Mouse (Mus musculus): ENCODE results near the gene Ocm. TPM values are rescaled to one million over a fixed set of nuclear protein-coding genes. Genes with fewer than 3 reads are reported as not detected.
A peak's percentile ranks its signal among the peaks of the same experiment; 100 is the strongest.

Ocm gene
- polyA plus RNA-seq, 1 experiment from 2014 or later = not detected

DNA sequence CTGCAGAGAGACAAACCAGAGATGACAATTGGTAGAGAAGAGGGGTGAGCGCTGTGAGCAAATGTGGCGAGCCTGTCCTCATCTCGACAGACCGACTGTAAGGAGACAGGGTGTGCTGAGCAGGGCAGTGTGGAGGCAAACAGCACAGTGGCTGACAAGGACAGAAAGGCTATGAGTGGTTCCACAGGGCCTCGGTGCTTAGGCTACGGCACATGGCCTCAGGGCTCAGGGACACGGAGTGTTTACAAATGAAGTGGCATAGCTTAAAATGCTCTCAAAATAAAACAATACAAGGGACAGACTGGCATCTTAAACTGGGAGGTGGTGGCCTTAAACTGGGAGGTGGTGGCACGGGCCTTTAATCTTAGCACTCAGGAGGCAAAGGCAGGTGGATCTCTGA is 33.2 kb downstream of the Ocm start:
- Histone ChIP-seq H3K36me3 (replicated peaks) (peaks cover 100% of the 10 kb centered on the region), H3K27me3 (ENCODE audit: poor library complexity, severe bottlenecking) (no peaks in the 10 kb centered on the region), H3K4me3 (no peak overlapping the region), H3K4me1 (no peaks in the 10 kb centered on the region), H3K27ac (no peak overlapping the region), H3K9me3 (no peaks in the 10 kb centered on the region)
- WGBS = 93% methylated on average over 8 of the region's 8 CpGs
- no peak for DNase-seq (ENCODE audit: extremely low spot score, low spot score)

DNA sequence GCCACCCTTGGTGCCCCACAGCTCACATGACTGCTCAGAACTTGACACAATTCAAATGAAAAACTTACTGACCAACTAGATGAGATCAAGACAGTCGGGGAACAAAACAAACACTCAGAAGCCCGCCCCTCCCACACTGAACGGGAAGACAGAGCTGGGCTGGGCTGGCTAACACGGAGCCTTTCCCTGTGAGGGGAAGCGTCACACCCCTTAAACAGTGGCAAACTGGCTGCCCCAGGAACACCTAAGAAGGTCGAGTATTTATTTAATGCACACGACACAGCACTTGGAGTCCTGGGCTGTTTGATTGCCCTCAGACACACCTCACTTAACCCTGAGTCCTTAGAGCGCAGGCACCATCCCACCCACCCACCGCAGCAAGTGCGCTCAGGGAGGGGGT is 33.8 kb downstream of the Ocm start:
- peaks cover 100% of the 10 kb centered on the region for H3K36me3 ChIP-seq (replicated peaks)
- no peaks in the 10 kb centered on the region for H3K9me3 ChIP-seq
- no peak for DNase-seq (ENCODE audit: extremely low spot score, low spot score)
- no peaks in the 10 kb centered on the region for H3K27me3 ChIP-seq (ENCODE audit: poor library complexity, severe bottlenecking)
- H3K4me1 ChIP-seq = no peaks in the 10 kb centered on the region
- 90% methylated on average over 10 of the region's 10 CpGs for WGBS
- H3K27ac ChIP-seq = no peak overlapping the region
- H3K4me3 ChIP-seq = no peak overlapping the region

DNA sequence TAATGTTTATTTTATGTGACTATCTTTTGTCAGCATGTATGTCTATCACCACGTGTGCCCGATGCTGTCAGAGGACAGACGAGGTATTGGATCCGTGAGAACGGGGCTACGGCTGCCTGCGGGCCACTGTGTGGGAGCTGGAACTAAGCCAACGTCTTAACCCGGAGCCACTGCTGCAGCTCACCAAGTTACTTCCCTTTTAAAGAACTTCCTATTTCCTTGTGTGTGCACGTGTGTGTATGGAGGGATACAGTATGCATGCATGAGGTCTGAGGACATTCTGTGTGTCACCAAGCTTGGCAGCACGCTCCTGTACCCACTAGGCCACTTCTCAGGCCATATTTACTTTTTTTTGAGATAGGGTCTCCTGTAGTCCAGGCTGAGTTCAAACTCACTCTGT is 36.4 kb downstream of the Ocm start:
- Histone ChIP-seq H3K4me1 (no peaks in the 10 kb centered on the region), H3K36me3 (replicated peaks) (peaks cover 100% of the 10 kb centered on the region)

DNA sequence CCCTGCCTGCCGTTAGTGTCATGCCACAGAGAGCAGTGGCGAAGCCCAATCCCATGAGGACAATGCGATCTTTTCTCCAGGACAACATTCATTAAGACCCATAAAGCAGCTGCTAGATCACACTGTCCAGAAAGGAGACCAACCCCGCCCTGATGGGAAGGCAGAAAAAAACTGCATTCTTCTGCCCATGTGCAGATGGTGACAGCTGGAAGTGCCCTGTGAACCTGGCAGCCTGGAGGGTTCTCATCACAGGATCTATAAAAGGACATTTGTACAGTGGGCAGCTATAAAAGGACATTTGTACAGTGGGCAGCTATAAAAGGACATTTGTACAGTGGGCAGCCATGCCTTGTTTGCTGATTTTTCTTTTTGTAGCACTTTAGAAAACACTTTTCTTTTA is 37.4 kb downstream of the Ocm start:
- Histone ChIP-seq H3K27me3 (ENCODE audit: poor library complexity, severe bottlenecking) (no peaks in the 10 kb centered on the region), H3K9me3 (no peaks in the 10 kb centered on the region), H3K36me3 (replicated peaks) (peaks cover 99% of the 10 kb centered on the region), H3K27ac (no peak overlapping the region), H3K4me3 (no peak overlapping the region), H3K4me1 (no peaks in the 10 kb centered on the region)
- DNase-seq (ENCODE audit: extremely low spot score, low spot score) = no peak
- WGBS = 89% methylated on average over 4 of the region's 4 CpGs

More for the DNA sequence above, 36.4 kb downstream of the Ocm start:
- Histone ChIP-seq H3K4me3 (no peak overlapping the region), H3K27me3 (ENCODE audit: poor library complexity, severe bottlenecking) (no peaks in the 10 kb centered on the region), H3K27ac (no peak overlapping the region), H3K9me3 (no peaks in the 10 kb centered on the region)
- DNase-seq (ENCODE audit: extremely low spot score, low spot score) = no peak
- 93% methylated on average over 11 of the region's 11 CpGs for WGBS

DNA sequence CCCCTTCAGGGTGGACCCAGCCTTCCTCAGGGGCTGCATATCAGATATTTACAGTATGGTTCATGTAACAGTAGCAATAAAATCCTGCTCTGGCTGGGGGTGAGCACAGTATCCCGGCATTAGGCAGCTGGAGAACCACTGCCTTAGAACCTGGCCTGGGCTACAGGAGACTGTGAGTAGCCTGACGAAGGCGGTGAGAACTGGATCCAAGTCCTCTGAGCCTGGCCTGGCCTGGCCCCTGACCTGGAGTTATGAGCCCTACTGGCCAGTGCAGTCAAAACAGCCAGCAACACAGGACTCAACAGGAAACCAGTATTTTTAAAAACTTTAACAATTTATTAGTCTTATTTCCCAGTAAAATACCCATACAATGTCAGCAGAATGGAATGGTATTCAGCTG is 38.9 kb downstream of the Ocm start:
- DNase-seq (ENCODE audit: extremely low spot score, low spot score) = no peak
- H3K4me1 ChIP-seq = no peaks in the 10 kb centered on the region
- no peaks in the 10 kb centered on the region for H3K27me3 ChIP-seq (ENCODE audit: poor library complexity, severe bottlenecking)
- WGBS = 94% methylated on average over 3 of the region's 3 CpGs
- H3K27ac ChIP-seq = no peak overlapping the region
- no peaks in the 10 kb centered on the region for H3K9me3 ChIP-seq
- H3K4me3 ChIP-seq = no peak overlapping the region
- H3K36me3 ChIP-seq (replicated peaks) = peaks cover 94% of the 10 kb centered on the region

DNA sequence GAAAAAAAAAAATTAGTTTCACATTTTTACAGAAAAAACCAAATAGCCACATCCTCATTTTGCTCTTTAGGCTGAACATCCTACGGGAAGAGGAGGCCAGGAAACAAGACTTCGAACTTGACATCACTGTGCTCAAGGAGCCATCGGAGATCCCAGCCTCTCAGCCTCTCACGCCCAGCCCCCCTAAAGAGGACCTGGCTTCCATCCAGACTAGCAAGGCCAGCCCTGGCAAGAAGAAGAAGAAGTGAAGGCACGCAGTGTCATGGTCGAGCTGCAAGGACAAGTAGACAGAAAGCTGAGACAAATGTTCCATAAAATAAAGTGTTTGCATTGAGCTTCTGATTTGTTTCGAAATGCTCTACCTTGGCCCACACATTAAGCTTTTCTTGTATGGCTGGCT is 41.1 kb downstream of the Ocm start:
- H3K4me3 ChIP-seq = no peak overlapping the region
- peaks cover 8% of the 10 kb centered on the region for H3K4me1 ChIP-seq
- no peak overlapping the region for H3K27ac ChIP-seq
- no peak for DNase-seq (ENCODE audit: extremely low spot score, low spot score)
- peaks cover 72% of the 10 kb centered on the region for H3K36me3 ChIP-seq (replicated peaks)
- H3K27me3 ChIP-seq (ENCODE audit: poor library complexity, severe bottlenecking) = no peaks in the 10 kb centered on the region
- WGBS = 90% methylated on average over 7 of the region's 7 CpGs
- no peaks in the 10 kb centered on the region for H3K9me3 ChIP-seq

DNA sequence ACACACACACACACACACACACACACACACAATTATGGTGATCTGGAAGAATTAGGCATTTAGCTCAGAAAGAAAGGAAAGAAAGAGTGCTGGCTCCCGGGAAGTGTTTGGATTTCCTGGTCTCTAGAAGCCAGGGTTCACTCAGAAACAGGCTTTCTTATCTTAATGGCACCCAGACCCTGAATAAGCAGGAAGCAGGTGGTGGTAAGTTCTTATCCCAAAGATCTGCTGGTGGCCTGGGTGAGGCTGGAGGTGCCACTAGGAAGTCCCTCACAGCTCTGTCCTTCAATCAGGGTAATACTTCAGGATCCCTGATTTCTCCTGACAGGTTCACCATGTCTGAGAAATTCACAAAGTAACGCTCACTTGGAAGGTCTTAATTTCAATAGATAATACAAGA is 44.1 kb downstream of the Ocm start:
- Histone ChIP-seq H3K4me1 (peaks cover 8% of the 10 kb centered on the region), H3K9me3 (no peaks in the 10 kb centered on the region), H3K27ac (no peak overlapping the region), H3K4me3 (no peak overlapping the region), H3K36me3 (replicated peaks) (peaks cover 42% of the 10 kb centered on the region), H3K27me3 (ENCODE audit: poor library complexity, severe bottlenecking) (no peaks in the 10 kb centered on the region)
- WGBS = 92% methylated on average over 2 of the region's 2 CpGs
- no peak for DNase-seq (ENCODE audit: extremely low spot score, low spot score)

DNA sequence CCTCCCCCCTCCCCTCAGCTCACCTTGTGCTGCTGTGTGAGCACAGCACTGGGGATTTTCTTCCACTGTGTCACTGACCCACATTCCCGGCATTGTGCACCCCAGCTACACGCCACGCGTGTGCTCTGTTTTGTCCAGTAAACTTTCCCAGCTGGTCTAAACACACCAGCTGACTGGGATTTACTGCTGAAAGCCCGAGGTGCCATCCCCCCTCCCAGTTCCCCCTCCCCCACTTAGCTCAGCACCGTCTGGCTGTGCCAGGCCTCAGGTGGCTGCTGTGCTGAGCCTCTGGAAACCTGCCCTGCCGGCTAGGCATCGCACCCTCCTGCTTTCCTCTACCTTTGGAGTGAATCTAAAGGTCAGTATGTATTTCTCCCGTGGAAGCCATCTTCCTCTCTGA is 45.6 kb downstream of the Ocm start:
- no peak overlapping the region for H3K4me3 ChIP-seq
- DNase-seq (ENCODE audit: extremely low spot score, low spot score) = no peak
- WGBS = 34% methylated on average over 9 of the region's 9 CpGs
- H3K27ac ChIP-seq = peak overlapping the region; percentile 40; the same call in 1 of the 2 replicates
- H3K36me3 ChIP-seq (replicated peaks) = peaks cover 27% of the 10 kb centered on the region
- H3K4me1 ChIP-seq = peaks cover 8% of the 10 kb centered on the region
- no peaks in the 10 kb centered on the region for H3K9me3 ChIP-seq
- H3K27me3 ChIP-seq (ENCODE audit: poor library complexity, severe bottlenecking) = no peaks in the 10 kb centered on the region

DNA sequence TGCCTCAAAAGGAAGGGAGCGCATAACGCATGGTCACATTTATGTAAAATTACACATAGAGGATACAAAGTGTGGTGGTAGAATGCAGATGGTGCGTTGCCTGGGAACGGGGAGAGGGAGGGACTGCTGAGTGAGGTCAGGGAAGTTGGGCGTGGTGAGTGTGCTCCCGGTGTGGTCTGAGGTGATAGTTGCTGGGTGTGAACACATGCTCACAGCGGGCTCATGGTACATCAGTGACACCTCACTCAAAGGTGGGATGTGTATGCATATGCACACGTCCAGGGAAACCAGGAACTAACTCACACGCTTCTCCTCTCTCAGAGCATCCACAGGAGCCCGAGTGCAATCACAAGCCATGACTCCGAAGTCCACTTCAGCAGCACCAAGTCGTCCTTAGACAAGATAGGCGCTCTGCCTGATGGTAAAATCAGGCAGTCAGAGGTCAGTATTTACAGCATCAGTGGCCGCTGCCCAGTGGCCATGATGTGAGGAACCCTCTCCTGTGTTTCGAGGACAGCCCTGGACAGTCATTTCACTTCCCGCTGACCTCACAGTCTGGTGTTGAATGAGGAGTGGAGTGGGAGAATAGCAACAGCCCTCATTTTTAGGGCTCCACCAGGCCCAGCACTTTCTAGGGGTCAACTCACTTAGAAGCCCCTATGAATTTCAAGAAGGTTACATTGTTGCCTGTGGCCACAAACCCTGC is 49.6 kb downstream of the Ocm start:
- H3K9me3 ChIP-seq = no peaks in the 10 kb centered on the region
- WGBS = 84% methylated on average over 16 of the region's 16 CpGs
- no peak overlapping the region for H3K4me3 ChIP-seq
- H3K4me1 ChIP-seq = peaks cover 8% of the 10 kb centered on the region
- no peaks in the 10 kb centered on the region for H3K36me3 ChIP-seq (replicated peaks)
- no peaks in the 10 kb centered on the region for H3K27me3 ChIP-seq (ENCODE audit: poor library complexity, severe bottlenecking)
- no peak overlapping the region for H3K27ac ChIP-seq
- no peak for DNase-seq (ENCODE audit: extremely low spot score, low spot score)

DNA sequence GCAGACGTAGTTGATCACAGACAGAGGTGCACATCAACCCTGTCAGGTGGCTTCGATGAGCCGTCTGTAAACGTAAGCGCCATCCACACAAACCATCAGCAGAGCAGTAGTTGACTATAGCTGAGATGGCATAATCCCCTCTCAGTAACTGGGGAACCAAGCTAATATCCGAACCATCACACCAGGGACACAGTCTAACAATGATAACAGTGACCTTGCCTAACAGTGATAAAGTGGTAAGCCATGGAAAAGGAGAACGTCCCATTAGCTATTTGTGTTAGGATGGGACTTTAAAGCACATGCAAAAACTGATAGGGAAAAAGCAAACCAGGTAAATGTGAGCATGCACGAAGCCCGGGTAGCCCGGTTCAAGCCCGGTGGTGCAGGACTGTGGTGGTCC is 50.2 kb downstream of the Ocm start:
- 92% methylated on average over 11 of the region's 11 CpGs for WGBS
- no peaks in the 10 kb centered on the region for H3K36me3 ChIP-seq (replicated peaks)
- no peak overlapping the region for H3K4me3 ChIP-seq
- no peak overlapping the region for H3K27ac ChIP-seq
- H3K4me1 ChIP-seq = peaks cover 8% of the 10 kb centered on the region
- no peaks in the 10 kb centered on the region for H3K9me3 ChIP-seq
- no peaks in the 10 kb centered on the region for H3K27me3 ChIP-seq (ENCODE audit: poor library complexity, severe bottlenecking)
- no peak for DNase-seq (ENCODE audit: extremely low spot score, low spot score)

DNA sequence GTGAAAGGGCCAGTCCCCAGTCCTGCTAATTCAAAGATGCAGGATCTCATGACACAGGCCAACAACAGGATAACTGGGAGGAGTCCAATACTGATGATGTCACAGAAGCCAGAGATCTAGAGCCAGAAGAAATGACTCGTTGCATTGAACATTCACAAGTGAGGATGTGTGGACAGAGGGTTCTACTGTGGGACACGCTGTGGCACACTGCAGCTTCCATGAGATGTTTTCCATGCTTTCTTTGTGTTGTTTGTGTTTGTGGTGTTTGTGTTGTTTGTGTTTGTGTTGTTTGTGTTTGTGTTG is 50.9 kb downstream of the Ocm start:
- Histone ChIP-seq H3K9me3 (no peaks in the 10 kb centered on the region), H3K4me3 (no peak overlapping the region), H3K27ac (no peak overlapping the region), H3K27me3 (ENCODE audit: poor library complexity, severe bottlenecking) (no peaks in the 10 kb centered on the region), H3K36me3 (replicated peaks) (no peaks in the 10 kb centered on the region), H3K4me1 (peaks cover 2% of the 10 kb centered on the region)
- DNase-seq (ENCODE audit: extremely low spot score, low spot score) = no peak
- WGBS = 74% methylated on average over 2 of the region's 2 CpGs

DNA sequence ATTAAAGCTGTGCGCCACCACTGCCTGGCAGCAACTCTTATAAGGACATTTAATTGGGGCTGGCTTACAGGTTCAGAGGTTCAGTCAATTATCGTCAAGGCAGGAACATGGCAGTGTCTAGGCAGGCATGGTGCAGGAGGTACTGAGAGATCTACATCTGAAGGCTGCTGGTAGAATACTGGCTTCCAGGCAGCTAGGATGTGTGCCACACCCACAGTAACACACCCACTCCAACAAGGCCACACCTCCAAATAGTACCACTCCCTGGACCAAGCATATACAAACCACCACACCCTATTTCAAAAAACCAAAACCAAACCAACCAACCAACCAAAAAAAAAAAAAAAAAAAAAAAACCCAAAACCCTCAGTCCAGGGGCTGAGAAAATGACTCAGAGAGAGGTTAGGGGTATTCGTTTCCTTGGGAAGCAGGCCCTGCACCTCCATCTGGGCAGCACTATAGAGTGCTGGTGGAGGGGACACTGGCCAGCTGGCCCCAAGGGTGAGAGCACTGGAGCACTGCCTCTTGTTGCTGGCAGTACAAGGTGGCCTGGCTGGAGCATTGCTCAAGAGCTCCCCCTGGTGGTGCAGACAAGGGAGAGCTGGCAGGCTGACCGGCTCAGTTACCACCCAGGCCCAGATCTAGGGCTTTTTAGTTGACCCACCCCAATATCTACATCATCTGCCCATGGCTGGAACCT is 51.4 kb downstream of the Ocm start:
- Histone ChIP-seq H3K27me3 (ENCODE audit: poor library complexity, severe bottlenecking) (no peaks in the 10 kb centered on the region), H3K4me1 (no peaks in the 10 kb centered on the region), H3K9me3 (no peaks in the 10 kb centered on the region), H3K27ac (no peak overlapping the region), H3K36me3 (replicated peaks) (no peaks in the 10 kb centered on the region), H3K4me3 (no peak overlapping the region)
- whole genome bisulfite sequencing = 52% methylated on average over 4 of the region's 4 CpGs
- DNase-seq (ENCODE audit: extremely low spot score, low spot score) = peak; percentile 76

DNA sequence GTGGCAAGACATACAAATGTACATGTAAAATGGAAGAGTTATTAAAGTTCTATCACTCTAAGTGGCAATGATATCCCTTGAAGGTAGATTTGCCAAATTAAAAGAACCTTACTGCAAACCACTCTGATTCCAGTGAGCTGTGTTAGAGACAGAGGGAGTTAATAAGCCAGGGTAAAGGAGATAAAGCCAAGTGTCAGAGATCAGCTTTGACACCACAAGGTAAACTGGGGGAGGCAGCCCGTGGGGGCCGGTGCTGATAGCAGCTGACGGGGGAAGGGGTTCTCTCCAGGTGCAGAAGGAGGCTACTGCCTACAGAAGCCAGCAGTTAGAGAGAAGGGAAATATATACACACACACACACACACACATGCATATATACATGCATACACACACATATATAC is 53.8 kb downstream of the Ocm start:
- no peak for DNase-seq (ENCODE audit: extremely low spot score, low spot score)
- 90% methylated on average over 3 of the region's 3 CpGs for WGBS

More for the DNA sequence above, 53.8 kb downstream of the Ocm start:
- no peak overlapping the region for H3K27ac ChIP-seq
- H3K4me1 ChIP-seq = no peaks in the 10 kb centered on the region
- no peaks in the 10 kb centered on the region for H3K27me3 ChIP-seq (ENCODE audit: poor library complexity, severe bottlenecking)
- no peaks in the 10 kb centered on the region for H3K36me3 ChIP-seq (replicated peaks)
- H3K4me3 ChIP-seq = no peak overlapping the region
- no peaks in the 10 kb centered on the region for H3K9me3 ChIP-seq

Data from forebrain, embryonic 10.5 days (tissue).